12 mouse cellular contexts compared by ENCODE assay signal in genomic region chr5:112791792-112792780, GRCm38 (mm10).
A peak's percentile ranks its signal among the peaks of the same experiment; 100 is the strongest.
DNase-seq lines count a peak whose midpoint lies in the region; ATAC-seq and TF ChIP-seq lines count a peak whose summit lies in the region.
"Had no signal": no experiment of that assay in that cellular context is flagged by ENCODE, and none has a peak within 500 bp of the region (broad histone marks: within the 10 kb centered on the region; RNA-seq: fewer than 3 reads in every experiment).

No protein-coding gene starts in this region.

- TF ChIP-seq CTCF in hindbrain, postnatal 0 days (IDR thresholded peaks at IDR 0.05; ENCODE audit: low read depth), result peak; percentile 51

- no peak for DNase-seq in hindbrain, embryonic 14.5 days (ENCODE audit: low spot score)
- DNase-seq in midbrain, embryonic 11.5 days (ENCODE audit: low spot score, missing footprints), result peak; percentile 80
- DNase-seq in ZHBTc4 (ENCODE audit: low read depth, low spot score), result peak; percentile 80
- no peak for DNase-seq in hindbrain, postnatal 0 days (ENCODE audit: low spot score)
- no peak for DNase-seq in c-Kit-positive CD71-positive TER-119-positive erythroid progenitor cells, embryonic 14.5 days (ENCODE audit: low spot score)
- DNase-seq: left cerebral cortex, postnatal 4 days; midbrain, embryonic 14.5 days; right cerebral cortex, postnatal 14 days; thymus, postnatal 36 days had no signal

- H3K36me3 ChIP-seq in hindbrain, embryonic 16.5 days (ENCODE audit: control insufficient read depth, insufficient read depth, low read length), result no peaks in the 10 kb centered on the region
- H3K36me3 ChIP-seq in hindbrain, embryonic 14.5 days (replicated peaks; ENCODE audit: control insufficient read depth, insufficient read depth), result no peaks in the 10 kb centered on the region
- H3K36me3 ChIP-seq in midbrain, embryonic 11.5 days (ENCODE audit: control insufficient read depth, insufficient read depth, low read length), result no peaks in the 10 kb centered on the region
- H3K36me3 ChIP-seq in midbrain, embryonic 13.5 days, result no peaks in the 10 kb centered on the region
- no peaks in the 10 kb centered on the region for H3K36me3 ChIP-seq in hindbrain, postnatal 0 days (ENCODE audit: insufficient read depth, low read length)
- H3K36me3 ChIP-seq: intestine, embryonic 15.5 days had no signal

- ATAC-seq in hindbrain, embryonic 16.5 days, result 0 out of 2 replicates have a peak, but pooled peaks have one; percentile 20
- ATAC-seq in hindbrain, embryonic 14.5 days (ENCODE audit: low FRiP score), result no peak
- ATAC-seq in midbrain, embryonic 11.5 days (ENCODE audit: low FRiP score), result no peak
- ATAC-seq in midbrain, embryonic 13.5 days, result no peak
- ATAC-seq in hindbrain, postnatal 0 days, result peak; percentile 83
- ATAC-seq: intestine, embryonic 15.5 days had no signal

- no peaks in the 10 kb centered on the region for H3K27me3 ChIP-seq in hindbrain, embryonic 16.5 days (replicated peaks; ENCODE audit: control insufficient read depth, insufficient read depth, low read length)
- no peaks in the 10 kb centered on the region for H3K27me3 ChIP-seq in hindbrain, embryonic 14.5 days (ENCODE audit: control insufficient read depth, insufficient read depth, low read length)
- no peaks in the 10 kb centered on the region for H3K27me3 ChIP-seq in midbrain, embryonic 11.5 days (ENCODE audit: control insufficient read depth, insufficient read depth, low read length)
- peaks cover 10% of the 10 kb centered on the region; the same call in 1 of the 2 replicates for H3K27me3 ChIP-seq in midbrain, embryonic 13.5 days
- no peaks in the 10 kb centered on the region for H3K27me3 ChIP-seq in hindbrain, postnatal 0 days (ENCODE audit: insufficient read depth, low read length)
- H3K27me3 ChIP-seq: intestine, embryonic 15.5 days had no signal

- WGBS in hindbrain, embryonic 16.5 days, result 83% methylated on average over 15 of the region's 15 CpGs
- 78% methylated on average over 15 of the region's 15 CpGs for WGBS in hindbrain, embryonic 14.5 days
- 83% methylated on average over 15 of the region's 15 CpGs for WGBS in midbrain, embryonic 11.5 days
- WGBS in midbrain, embryonic 13.5 days, result 77% methylated on average over 15 of the region's 15 CpGs
- 79% methylated on average over 15 of the region's 15 CpGs for WGBS in hindbrain, postnatal 0 days

- no peak overlapping the region for H3K9ac ChIP-seq in hindbrain, embryonic 16.5 days (ENCODE audit: low read depth, low read length)
- H3K9ac ChIP-seq in hindbrain, embryonic 14.5 days, result no peak overlapping the region
- H3K9ac ChIP-seq in midbrain, embryonic 11.5 days (ENCODE audit: low read length), result no peak overlapping the region
- no peak overlapping the region for H3K9ac ChIP-seq in midbrain, embryonic 13.5 days (replicated peaks)
- no peak overlapping the region for H3K9ac ChIP-seq in hindbrain, postnatal 0 days (replicated peaks; ENCODE audit: low read length)
- H3K9ac ChIP-seq: intestine, embryonic 15.5 days had no signal

- no peak overlapping the region for H3K27ac ChIP-seq in hindbrain, embryonic 16.5 days (ENCODE audit: low read depth, low read length)
- H3K27ac ChIP-seq in hindbrain, embryonic 14.5 days, result no peak overlapping the region
- H3K27ac ChIP-seq in midbrain, embryonic 11.5 days (ENCODE audit: low read depth, low read length), result no peak overlapping the region
- no peak overlapping the region for H3K27ac ChIP-seq in midbrain, embryonic 13.5 days
- H3K27ac ChIP-seq in hindbrain, postnatal 0 days, result no peak overlapping the region
- H3K27ac ChIP-seq: intestine, embryonic 15.5 days had no signal

- H3K9me3 ChIP-seq in hindbrain, embryonic 16.5 days (ENCODE audit: control insufficient read depth, low read length), result no peaks in the 10 kb centered on the region
- H3K9me3 ChIP-seq in hindbrain, embryonic 14.5 days (ENCODE audit: control insufficient read depth, low read length), result no peaks in the 10 kb centered on the region
- no peaks in the 10 kb centered on the region for H3K9me3 ChIP-seq in midbrain, embryonic 11.5 days (ENCODE audit: control insufficient read depth, low read length)
- no peaks in the 10 kb centered on the region for H3K9me3 ChIP-seq in midbrain, embryonic 13.5 days
- no peaks in the 10 kb centered on the region for H3K9me3 ChIP-seq in hindbrain, postnatal 0 days (ENCODE audit: low read length)
- H3K9me3 ChIP-seq: intestine, embryonic 15.5 days had no signal

- no peak overlapping the region for H3K4me2 ChIP-seq in hindbrain, embryonic 16.5 days (ENCODE audit: low read length)
- H3K4me2 ChIP-seq in hindbrain, embryonic 14.5 days (replicated peaks), result no peak overlapping the region
- H3K4me2 ChIP-seq in midbrain, embryonic 11.5 days, result no peak overlapping the region
- no peak overlapping the region for H3K4me2 ChIP-seq in midbrain, embryonic 13.5 days (replicated peaks)
- H3K4me2 ChIP-seq in hindbrain, postnatal 0 days (ENCODE audit: low read depth, low read length), result no peak overlapping the region
- H3K4me2 ChIP-seq: intestine, embryonic 15.5 days had no signal

- H3K4me3 ChIP-seq in hindbrain, embryonic 16.5 days (ENCODE audit: low read length), result no peak overlapping the region
- H3K4me3 ChIP-seq in hindbrain, embryonic 14.5 days (replicated peaks; ENCODE audit: low read length), result no peak overlapping the region
- H3K4me3 ChIP-seq in midbrain, embryonic 11.5 days (ENCODE audit: low read depth, low read length), result no peak overlapping the region
- no peak overlapping the region for H3K4me3 ChIP-seq in midbrain, embryonic 13.5 days (replicated peaks)
- H3K4me3 ChIP-seq in hindbrain, postnatal 0 days (ENCODE audit: low read length), result no peak overlapping the region
- H3K4me3 ChIP-seq: intestine, embryonic 15.5 days had no signal

- peaks cover 3% of the 10 kb centered on the region for H3K4me1 ChIP-seq in hindbrain, embryonic 16.5 days (ENCODE audit: control insufficient read depth, insufficient read depth, low read depth, low read length)
- H3K4me1 ChIP-seq in hindbrain, embryonic 14.5 days (replicated peaks; ENCODE audit: control insufficient read depth, insufficient read depth, low read length), result peaks cover 11% of the 10 kb centered on the region; the same call in 1 of the 2 replicates
- peaks cover 7% of the 10 kb centered on the region; the same call in 1 of the 2 replicates for H3K4me1 ChIP-seq in midbrain, embryonic 11.5 days (ENCODE audit: control insufficient read depth, insufficient read depth, low read length)
- peaks cover 17% of the 10 kb centered on the region for H3K4me1 ChIP-seq in midbrain, embryonic 13.5 days (replicated peaks)
- no peaks in the 10 kb centered on the region for H3K4me1 ChIP-seq in hindbrain, postnatal 0 days (ENCODE audit: insufficient read depth, low read length)
- H3K4me1 ChIP-seq: intestine, embryonic 15.5 days had no signal

Comparison
In these comparisons a context has a peak if more than half of its experiments do, and no peak if none do; other contexts are left out.
1. ATAC-seq: peak in hindbrain, embryonic 16.5 days (single experiment) and hindbrain, postnatal 0 days (single experiment); none in hindbrain, embryonic 14.5 days (single experiment), midbrain, embryonic 11.5 days (single experiment) and midbrain, embryonic 13.5 days (single experiment).
2. DNase-seq: peak in midbrain, embryonic 11.5 days (single experiment) and ZHBTc4 (single experiment); none in hindbrain, embryonic 14.5 days (single experiment), hindbrain, postnatal 0 days (single experiment) and c-Kit-positive CD71-positive TER-119-positive erythroid progenitor cells, embryonic 14.5 days (single experiment).